Mouse (Mus musculus): Measurements from ENCODE around the gene Mutyh.
"Not testable (repeated sequence)": the region's sequence is repeated elsewhere in the genome, so short reads cannot be mapped to it uniquely, and the experiment has no call there.

The Mutyh gene

GRCm38 (mm10) chr4:116820902-116821693, 13.6 kb downstream of the Mutyh start:
- DNase-seq (ENCODE audit: low spot score): peak; percentile 88

- no peak for DNase-seq (ENCODE audit: low spot score)
These were observed 14.1 kb downstream of the Mutyh start, which contains the start of gene Hpdl for GRCm38 (mm10) chr4:116821694-116822016. Gene Hpdl (minus strand): TSS chr4:116821707.

GRCm38 (mm10) chr4:116824541-116825004, 17.1 kb downstream of the Mutyh start:
- DNase-seq (ENCODE audit: low spot score): peak; percentile 66

- DNase-seq (ENCODE audit: low spot score): no peak
These were observed 20.3 kb downstream of the Mutyh start for GRCm38 (mm10) chr4:116827819-116828218.

- no peak for DNase-seq (ENCODE audit: low spot score)
These were observed 22.0 kb downstream of the Mutyh start for GRCm38 (mm10) chr4:116829364-116830069.

- no peak for DNase-seq (ENCODE audit: low spot score)
These were observed 22.5 kb downstream of the Mutyh start for GRCm38 (mm10) chr4:116830070-116830368.

GRCm38 (mm10) chr4:116838999-116839398, 31.5 kb downstream of the Mutyh start:
- no peak for DNase-seq (ENCODE audit: low spot score)

- DNase-seq (ENCODE audit: low spot score): not testable (repeated sequence)
These were observed 32.6 kb downstream of the Mutyh start for GRCm38 (mm10) chr4:116840096-116840495.

- no peak for DNase-seq (ENCODE audit: low spot score)
These were observed 33.3 kb downstream of the Mutyh start for GRCm38 (mm10) chr4:116840841-116841240.

GRCm38 (mm10) chr4:116844324-116844723, 36.8 kb downstream of the Mutyh start:
- no peak for DNase-seq (ENCODE audit: low spot score)

- DNase-seq (ENCODE audit: low spot score): no peak
These were observed 42.4 kb downstream of the Mutyh start for GRCm38 (mm10) chr4:116849901-116850300.

GRCm38 (mm10) chr4:116854286-116854685, 46.8 kb downstream of the Mutyh start:
- no peak for DNase-seq (ENCODE audit: low spot score)

- no peak for DNase-seq (ENCODE audit: low spot score)
These were observed 49.7 kb downstream of the Mutyh start for GRCm38 (mm10) chr4:116857203-116857602.

GRCm38 (mm10) chr4:116859711-116860110, 52.2 kb downstream of the Mutyh start:
- DNase-seq (ENCODE audit: low spot score): no peak

- DNase-seq (ENCODE audit: low spot score): no peak
These were observed 54.5 kb downstream of the Mutyh start for GRCm38 (mm10) chr4:116862023-116862422.
